Mouse (Mus musculus) right cerebral cortex, postnatal 14 days (tissue): ENCODE results near the gene Vmn2r33.
"Not testable (repeated sequence)": the region's sequence is repeated elsewhere in the genome, so short reads cannot be mapped to it uniquely, and the experiment has no call there.

Experiments used
- DNase-seq: peaks from one replicate; pipeline ENCODE4 v3.0.0; 2022

The Vmn2r33 gene

DNA sequence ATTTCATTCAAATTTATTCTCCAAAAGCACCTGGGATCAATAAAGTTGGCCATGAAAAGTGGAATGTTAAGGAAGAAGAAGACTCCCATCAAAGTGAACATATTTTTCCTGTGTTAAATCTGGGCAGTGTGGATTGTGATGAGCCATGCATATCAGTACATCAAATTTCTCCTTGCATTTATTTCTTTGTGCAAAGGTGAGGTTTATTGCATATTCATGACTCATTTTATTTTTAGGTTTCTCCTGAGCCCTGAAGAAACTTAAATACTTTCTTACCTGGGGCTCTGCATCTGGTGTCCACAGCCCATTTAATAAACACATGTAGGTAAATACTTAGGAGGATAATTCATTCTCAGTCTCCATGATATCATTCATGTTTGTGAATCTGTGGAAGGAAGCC, at the start of gene Vmn2r33:
Vmn2r33 (minus strand) TSS at position 101 of the 400 bp plus-strand sequence.
- not testable (repeated sequence) for DNase-seq
